Mouse (Mus musculus) neural tube, postnatal 0 days (tissue): ENCODE data around the gene Spg20. TPM values are rescaled to one million over a fixed set of nuclear protein-coding genes. Genes with fewer than 3 reads are reported as not detected.

Experiments used
- microRNA-seq: library from miRNA; unstranded; fragments of <30 nt; microRNA quantifications from one replicate; pipeline ENCODE4, GENCODE M21; 2016
- polyA plus RNA-seq: library from polyadenylated mRNA; unstranded; fragments of >200 nt; fragmentation: Nextera tagmentation; extraction: Ambion mirVana; gene quantifications from 2 replicates; pipeline ENCODE4 v1.2.1, GENCODE M21; 2015

The Spg20 gene
- 12.9 and 15.0 TPM in 2 replicates for polyA plus RNA-seq

DNA sequence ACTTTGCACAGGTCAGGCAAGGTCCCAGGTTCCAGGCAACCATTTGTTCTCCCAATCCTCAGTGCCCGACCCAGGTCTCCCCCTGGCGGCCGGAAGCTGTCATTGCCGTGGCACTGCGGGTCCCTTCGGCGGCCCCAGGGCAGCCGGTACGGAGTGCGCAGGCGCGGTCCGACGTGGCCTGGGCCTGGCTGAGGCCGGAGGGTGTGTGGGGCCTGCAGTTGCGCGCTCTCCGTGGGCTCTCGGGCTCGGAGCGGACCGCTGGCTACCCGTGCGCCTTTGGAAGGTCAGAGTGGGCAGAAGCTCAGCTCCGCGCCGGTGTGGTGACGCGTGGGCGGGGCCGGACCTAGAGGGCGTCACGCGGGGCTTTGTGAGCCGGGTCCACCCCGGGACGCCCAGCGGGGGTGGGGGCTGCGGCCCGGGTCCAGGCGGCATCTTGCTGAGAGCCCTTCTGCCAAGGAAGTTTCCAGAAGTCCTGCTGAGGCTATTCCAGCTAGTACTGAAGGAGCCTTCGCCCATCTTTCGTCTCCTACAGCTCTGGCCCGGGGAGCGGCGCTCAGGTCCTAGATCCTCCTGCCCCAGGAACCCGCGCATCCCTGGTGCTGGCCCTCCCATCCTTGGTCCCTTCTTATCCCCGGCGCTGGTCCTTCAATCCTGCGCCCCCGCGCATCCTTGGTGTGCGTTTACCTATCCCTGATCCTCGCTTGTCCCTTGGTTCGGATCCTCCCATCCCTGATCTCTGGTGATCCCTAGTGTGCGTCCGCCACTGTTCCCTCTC, at the start of gene Spg20:
Gene Spg20, plus strand, starts transcription at position 174 of the 775 bp plus-strand sequence.

DNA sequence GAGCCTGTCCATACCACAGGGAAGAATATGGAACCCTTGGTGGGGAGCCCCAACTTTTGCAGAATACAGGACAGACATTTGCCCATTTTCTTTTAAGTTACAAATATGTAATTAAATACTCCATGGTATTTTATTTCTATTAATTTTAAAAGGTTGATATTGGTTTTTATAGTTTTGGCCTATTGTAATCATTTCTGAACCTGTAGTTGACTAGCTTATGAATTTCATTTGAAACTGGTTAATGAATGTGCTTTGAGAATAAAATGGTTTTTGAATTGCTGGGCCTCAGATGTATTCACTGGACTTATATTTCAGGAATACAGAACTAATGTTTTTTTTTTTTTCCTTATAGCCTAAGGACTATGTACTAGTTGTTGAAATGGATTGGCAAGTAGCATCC, 25.1 kb downstream of the Spg20 start, which contains the start of gene Ccdc169:
Gene Ccdc169, plus strand, starts transcription at position 301 of the 400 bp plus-strand sequence.

DNA sequence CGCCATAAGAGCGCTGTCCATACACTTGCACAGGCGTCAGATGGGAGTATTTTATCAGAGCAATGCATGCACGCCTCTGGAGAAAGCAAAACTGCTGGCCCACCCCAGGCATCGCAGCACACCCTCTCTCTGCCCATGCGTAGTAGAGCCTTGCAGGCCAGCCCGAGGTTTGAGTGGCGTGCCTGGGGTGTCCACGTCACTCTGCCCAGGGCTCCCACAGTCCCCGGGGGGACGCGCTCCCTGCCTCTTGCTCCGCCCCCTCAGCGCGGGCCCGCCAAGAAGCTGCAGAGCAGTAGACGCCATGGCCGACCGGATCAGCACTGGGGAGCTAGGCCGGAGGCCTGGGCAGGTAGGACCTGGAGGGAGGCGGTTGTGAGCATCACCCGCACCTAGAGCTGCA, 69.9 kb downstream of the Spg20 start, which contains the start of gene Sohlh2:
Gene Sohlh2, plus strand, starts transcription at position 263 of the 400 bp plus-strand sequence.

Small RNA genes lying within 50 kb of the gene (microRNA-seq; reads per million reads assigned to microRNA genes)
- gene Gm22029: not detected

Other genes with a start within 250 kb of the Spg20 start
- 1.7 TPM in 2 replicates for gene Sertm1, start 196.2 kb upstream of the Spg20 start, polyA plus RNA-seq
- gene Ccna1, start 56.6 kb upstream of the Spg20 start, polyA plus RNA-seq: 0.28 and 0.99 TPM in 2 replicates
- not detected in 2 replicates for gene Ccdc169, start 25.2 kb downstream of the Spg20 start, polyA plus RNA-seq
- 0.06 TPM in 1 of 2 replicates, not detected in the other for gene Sohlh2, start 69.9 kb downstream of the Spg20 start, polyA plus RNA-seq
- gene Dclk1, start 130.3 kb downstream of the Spg20 start, polyA plus RNA-seq: 173 and 193 TPM in 2 replicates